Mouse (Mus musculus): Measurements from ENCODE around the gene Fnbp1.
A peak's percentile ranks its signal among the peaks of the same experiment; 100 is the strongest.

The Fnbp1 gene

GRCm38 (mm10) chr2:31096119-31096518 is 45.7 kb downstream of the Fnbp1 start:
- DNase-seq (ENCODE audit: low spot score), result no peak

GRCm38 (mm10) chr2:31094565-31094964 is 47.2 kb downstream of the Fnbp1 start:
- no peak for DNase-seq (ENCODE audit: low spot score)

- no peak for DNase-seq (ENCODE audit: low spot score)
Measured at GRCm38 (mm10) chr2:31092939-31093338, 48.9 kb downstream of the Fnbp1 start.

- DNase-seq (ENCODE audit: low spot score), result no peak
Measured at GRCm38 (mm10) chr2:31091182-31091581, 50.6 kb downstream of the Fnbp1 start.

DNA sequence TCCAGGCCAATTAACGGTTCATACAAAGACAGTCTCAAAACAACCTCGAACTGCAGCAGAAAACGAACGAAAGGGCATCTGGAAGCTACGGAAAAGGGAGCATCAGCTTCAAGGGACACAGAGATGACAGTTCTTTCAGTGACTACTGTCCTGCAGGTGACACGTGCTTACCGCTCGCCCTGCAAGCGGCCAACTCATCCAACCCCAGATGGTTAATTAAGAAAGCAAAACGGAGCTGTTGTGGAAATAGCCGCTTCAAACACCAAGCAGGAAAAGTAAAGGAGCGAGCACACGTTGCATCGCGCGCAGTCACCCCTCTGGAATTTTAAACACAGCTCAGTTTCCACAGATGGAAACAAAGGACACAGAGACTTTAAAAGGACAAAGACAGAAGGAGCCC is 52.2 kb downstream of the Fnbp1 start:
- DNase-seq (ENCODE audit: low spot score), result no peak

- DNase-seq (ENCODE audit: low spot score), result no peak
Measured at GRCm38 (mm10) chr2:31088871-31089270, 52.9 kb downstream of the Fnbp1 start.

GRCm38 (mm10) chr2:31087663-31088661 is 53.8 kb downstream of the Fnbp1 start:
- peak; percentile 24 for DNase-seq (ENCODE audit: low spot score)

GRCm38 (mm10) chr2:31087085-31087484 is 54.7 kb downstream of the Fnbp1 start:
- no peak for DNase-seq (ENCODE audit: low spot score)

DNA sequence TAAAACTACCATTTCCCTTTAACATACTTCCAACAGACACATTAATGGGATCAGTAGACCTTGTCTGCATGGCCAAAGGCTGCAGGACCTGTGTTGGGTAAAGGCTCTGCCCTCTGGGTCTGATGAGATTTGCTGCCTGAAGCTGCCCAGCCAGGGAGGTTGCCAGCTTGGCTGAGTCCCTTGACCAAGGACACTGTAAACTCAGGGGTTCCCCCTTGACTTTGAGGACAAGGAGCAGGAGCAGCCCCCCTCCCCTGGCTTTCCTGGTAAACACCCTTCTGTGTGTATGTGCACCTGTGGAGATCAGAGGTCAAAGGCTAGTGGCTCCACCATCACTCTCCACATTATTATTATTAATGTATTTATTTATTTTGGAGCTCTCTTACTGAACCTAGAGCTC is 55.3 kb downstream of the Fnbp1 start:
- no peak for DNase-seq (ENCODE audit: low spot score)

GRCm38 (mm10) chr2:31084169-31084850 is 57.5 kb downstream of the Fnbp1 start:
- no peak for DNase-seq (ENCODE audit: low spot score)

- no peak for DNase-seq (ENCODE audit: low spot score)
Measured at GRCm38 (mm10) chr2:31083372-31083771, 58.4 kb downstream of the Fnbp1 start.

DNA sequence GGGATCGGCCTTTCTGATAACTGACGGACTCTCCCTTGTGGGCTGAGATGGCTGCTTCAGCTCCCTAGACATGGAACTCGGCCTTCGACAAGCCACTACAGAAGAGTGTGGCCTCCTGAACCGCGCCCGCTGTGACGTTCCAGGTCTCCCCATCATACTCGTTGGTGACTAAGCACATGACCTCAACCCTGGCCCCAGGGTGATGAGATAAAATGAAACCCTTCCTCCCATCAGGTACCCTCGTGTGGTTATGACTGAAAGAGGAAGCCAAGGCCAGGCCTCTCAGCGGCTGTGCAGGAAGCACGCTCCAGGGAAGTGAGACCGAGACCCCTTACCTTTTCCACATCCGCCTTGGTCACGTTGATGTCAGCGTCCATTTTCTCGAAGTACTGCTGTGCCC is 59.2 kb downstream of the Fnbp1 start:
- no peak for DNase-seq (ENCODE audit: low spot score)

- no peak for DNase-seq (ENCODE audit: low spot score)
Measured at GRCm38 (mm10) chr2:31081349-31081748, 60.5 kb downstream of the Fnbp1 start.

DNA sequence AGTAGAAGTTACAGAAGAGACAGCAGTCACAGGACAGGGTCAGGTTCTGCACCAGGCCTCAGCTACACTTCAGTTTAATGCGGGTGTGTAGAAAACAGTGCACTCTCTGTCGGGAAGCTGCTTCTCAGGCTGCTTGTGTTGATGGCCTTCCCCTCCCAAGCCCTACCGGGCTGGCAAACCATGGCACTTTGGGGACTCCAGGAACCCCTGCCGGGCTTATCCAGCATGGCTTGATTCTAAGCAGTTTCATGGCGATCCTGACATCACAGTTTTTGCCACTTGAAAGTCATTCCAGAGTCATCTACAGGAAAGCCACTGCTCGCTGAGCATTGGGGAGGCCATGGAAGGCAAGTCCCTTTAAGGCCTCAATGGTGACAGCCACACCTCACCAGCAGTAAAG is 62.7 kb downstream of the Fnbp1 start:
- DNase-seq (ENCODE audit: low spot score), result no peak

DNA sequence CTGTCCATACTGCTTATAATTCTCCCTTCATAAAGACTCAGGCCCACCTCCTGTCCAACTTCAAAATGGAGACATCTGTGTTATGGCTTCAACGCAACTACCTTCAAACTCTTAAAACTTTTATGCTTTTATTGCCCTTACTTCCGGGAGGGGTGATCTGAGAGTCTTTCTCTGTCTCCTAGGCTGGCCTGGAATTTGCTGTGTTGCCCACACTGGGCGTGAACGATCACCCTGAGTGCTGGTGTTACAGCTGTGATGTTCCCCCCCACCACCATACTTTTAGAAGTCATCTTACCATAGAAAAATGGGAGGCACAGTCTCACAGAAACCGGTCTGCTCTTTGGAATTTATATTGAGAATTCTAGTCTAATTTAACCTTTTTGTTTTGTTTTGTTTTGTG is 64.2 kb downstream of the Fnbp1 start:
- no peak for DNase-seq (ENCODE audit: low spot score)

DNA sequence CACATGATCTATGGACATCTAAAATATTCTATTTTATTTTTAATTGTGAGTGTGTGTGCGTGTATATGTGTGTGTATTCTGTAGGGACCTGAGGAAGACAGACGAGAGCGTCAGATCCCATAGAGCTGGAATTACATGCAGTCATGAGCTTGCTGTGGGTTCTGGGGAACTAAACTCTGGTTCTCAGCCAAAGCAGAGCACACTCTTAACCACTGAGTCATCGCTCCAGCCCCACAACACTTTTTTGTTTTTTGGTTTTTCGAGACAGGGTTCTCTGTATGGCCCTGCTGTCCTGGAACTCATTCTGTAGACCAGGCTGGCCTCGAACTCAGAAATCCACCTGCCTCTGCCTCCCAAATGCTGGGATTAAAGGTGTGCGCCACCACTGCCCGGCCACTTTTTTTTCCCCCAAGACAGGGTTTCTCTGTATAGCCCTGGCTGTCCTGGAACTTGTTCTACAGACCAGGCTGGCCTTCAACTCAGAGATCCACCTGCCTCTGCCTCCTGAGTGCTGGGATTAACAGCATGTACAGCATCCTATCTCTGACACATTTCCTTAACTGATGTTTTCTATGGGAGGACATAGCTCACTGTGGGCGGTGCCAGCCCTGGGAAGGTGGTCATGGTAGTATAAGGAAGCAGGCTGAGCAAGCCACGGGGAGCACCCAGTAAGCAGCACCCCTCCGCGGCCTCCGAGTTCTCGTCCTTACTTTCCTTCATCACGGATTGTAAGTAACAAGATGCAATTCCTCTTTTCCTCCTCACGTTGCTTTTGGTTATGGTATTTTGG is 65.3 kb downstream of the Fnbp1 start:
- DNase-seq (ENCODE audit: low spot score), result no peak

DNA sequence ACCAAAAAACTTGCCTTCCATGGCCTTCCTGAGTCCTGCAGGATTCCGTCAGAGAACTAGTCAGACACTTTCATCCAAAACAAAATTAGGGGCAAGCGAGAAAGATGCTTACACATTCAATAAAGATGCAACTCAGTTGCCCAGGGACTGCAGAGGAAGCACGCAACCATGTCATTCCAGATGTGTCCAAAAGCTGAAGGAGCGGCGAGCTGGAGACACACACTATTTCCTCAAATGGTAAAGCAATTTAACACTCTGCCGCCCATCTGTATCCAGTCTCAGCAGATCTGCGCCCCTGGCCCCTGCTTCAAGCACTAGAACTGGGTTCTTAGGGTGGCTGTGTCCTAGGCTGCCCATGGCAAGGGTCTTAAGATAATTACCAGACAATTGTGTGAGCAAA is 66.0 kb downstream of the Fnbp1 start:
- no peak for DNase-seq (ENCODE audit: low spot score)

- no peak for DNase-seq (ENCODE audit: low spot score)
Measured at GRCm38 (mm10) chr2:31075168-31075567, 66.6 kb downstream of the Fnbp1 start.

GRCm38 (mm10) chr2:31069506-31069905 is 72.3 kb downstream of the Fnbp1 start:
- no peak for DNase-seq (ENCODE audit: low spot score)

GRCm38 (mm10) chr2:31069114-31069445 is 72.7 kb downstream of the Fnbp1 start:
- no peak for DNase-seq (ENCODE audit: low spot score)

DNA sequence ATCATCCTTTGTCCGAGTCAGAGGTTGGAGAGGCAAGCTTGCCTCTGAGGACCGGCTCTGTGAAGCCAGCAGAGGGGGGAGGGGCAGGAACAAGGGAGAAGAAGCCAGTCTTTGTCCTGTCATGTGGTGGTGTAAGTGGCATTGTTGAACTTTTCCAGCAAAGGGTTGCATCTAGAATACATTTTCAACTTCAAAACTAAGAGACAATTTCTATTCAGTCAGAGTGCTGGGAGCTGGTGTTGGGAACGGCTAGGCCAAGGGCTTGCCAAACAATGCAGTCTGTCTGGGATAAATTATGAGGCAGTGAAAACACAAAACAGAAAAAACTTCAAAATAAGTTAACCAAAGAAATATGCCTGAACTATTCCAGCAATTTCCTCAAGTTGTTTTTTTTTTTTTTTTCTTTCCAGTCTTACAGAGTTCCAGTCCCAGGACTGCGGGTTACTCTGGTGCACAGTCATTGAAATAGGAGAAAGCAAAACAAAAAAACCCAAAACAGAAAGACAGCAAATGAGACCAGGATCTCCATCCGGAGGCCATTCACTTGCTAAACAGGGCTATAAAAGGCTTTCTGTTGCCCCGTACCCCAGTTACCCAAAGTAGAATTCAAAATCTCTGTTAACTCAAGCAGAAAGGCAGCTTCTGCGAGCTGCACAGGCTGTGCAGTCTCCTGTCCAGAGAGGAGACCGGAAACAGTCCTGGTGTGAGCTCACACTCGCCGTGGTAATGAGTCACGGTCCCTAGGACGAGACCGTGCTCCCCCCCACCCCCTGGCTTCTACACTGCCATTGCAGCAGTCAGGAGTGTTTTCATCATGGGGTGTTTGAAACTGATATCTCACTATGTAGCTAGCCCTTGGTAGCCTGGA is 73.3 kb downstream of the Fnbp1 start:
- no peak for DNase-seq (ENCODE audit: low spot score)

Measured in ovary, postnatal 14 days (tissue).